Mouse (Mus musculus): ENCODE data around the gene Hbb-bh1.

DNA sequence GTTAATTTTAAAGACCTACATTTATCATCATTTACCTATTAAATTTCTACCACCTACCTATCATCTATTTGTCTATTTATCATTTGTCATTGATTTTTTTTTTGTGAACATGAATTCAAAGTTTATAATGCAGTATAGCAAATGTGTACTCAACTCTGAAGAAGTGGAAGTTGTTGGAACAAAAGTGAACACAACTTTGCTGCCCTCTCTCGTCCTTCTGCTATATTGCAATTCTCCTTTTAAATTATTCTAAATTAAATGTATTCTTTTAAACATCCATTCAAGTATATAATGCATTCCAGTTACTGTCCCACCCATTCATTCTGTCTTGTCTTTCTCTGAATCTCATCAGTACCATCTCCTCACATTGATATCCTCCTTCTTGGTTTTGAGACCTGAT, 30.1 kb upstream of the Hbb-bh1 start:
- TF ChIP-seq CTCF (IDR thresholded peaks at IDR 0.05; ENCODE audit: control insufficient read depth, insufficient read depth, insufficient read length) (no peak), CEBPB (IDR thresholded peaks at IDR 0.05; ENCODE audit: low read depth) (no peak), MAX (IDR thresholded peaks at IDR 0.05) (no peak)
